Mouse (Mus musculus) stomach, postnatal 0 days (tissue): ENCODE results near the gene Glipr2.

Experiments
- CTCF ChIP-seq: IDR thresholded peaks from 2 replicates; pipeline ENCODE4 v1.5.1; 2016; ENCODE audit warnings: antibody characterized with exemption, low read depth, mild to moderate bottlenecking, moderate library complexity
- EP300 ChIP-seq: optimal IDR thresholded peaks from 2 replicates; pipeline ENCODE3; 2016; ENCODE audit warnings: antibody characterized with exemption

- 0 out of 2 replicates have a peak, but pooled peaks have one; percentile 3 for TF ChIP-seq CTCF
- no peak for TF ChIP-seq EP300
Observed at GRCm38 (mm10) chr4:43964951-43965684, 7.9 kb downstream of the Glipr2 start.
